Mouse (Mus musculus): ENCODE results near the gene Col9a2.

GRCm38 (mm10) chr4:120995911-120996310 is 43.3 kb upstream of the Col9a2 start:
- TF ChIP-seq CTCF (IDR thresholded peaks at IDR 0.05; ENCODE audit: borderline replicate concordance, insufficient read depth, low read depth, low read length) (no peak), POLR2A (IDR thresholded peaks at IDR 0.05; ENCODE audit: borderline replicate concordance, insufficient read depth, low read length) (no peak)
